Mouse (Mus musculus) spleen, postnatal 36 days (tissue): ENCODE measurements at regions not wholly inside any gene's neighbourhood (a gene's known extent, or its start where the extent isn't known, plus 50 kb on each side); places are given as distances from the start of the nearest gene placed in this dataset.

Experiments
- DNase-seq, 2 experiments: peaks; one replicate each; pipeline ENCODE4 v3.0.0; 2022; ENCODE audit warnings: low spot score in 2 of 2, mixed read lengths in 1 of 2

DNA sequence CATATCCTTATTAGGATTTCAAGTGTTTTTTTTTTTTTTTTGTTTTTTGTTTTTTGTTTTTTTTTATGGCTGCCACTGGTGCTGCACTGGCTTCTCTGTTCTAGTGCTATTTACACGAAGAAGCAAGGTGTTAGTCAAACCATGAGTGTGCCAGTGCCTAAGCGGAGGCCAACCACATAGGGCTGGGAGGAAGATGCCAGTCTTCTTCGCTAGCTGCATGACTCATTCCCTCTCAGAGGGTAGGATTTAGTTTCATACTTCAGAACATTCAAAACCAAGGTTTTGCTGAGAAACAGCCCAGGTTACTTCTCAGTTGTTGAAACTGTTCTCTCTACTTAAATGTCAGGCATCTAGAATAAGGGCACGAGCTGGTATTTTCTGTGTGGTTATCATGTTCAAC, 72.6 kb downstream of the Icos start:
- DNase-seq, result no peak

DNA sequence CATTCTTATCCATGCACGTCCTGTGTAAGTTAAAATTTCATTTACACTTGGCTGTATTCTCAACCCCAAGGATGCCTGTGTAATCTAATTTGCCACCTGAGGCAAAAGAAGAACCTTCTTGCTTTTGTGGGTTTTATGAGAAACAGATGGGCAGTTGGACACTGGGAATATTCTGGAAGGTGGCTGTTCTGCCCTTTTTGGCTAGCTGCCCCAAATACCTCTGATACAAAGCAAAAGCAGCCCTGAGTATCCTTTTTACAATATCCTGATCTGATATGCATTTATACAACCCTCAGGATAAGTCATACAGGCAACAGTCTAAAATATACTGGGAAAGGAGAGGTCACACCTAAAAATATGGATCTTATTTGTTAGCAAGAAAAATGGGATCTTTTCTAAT, 75.9 kb downstream of the Icos start:
- DNase-seq, result no peak

DNA sequence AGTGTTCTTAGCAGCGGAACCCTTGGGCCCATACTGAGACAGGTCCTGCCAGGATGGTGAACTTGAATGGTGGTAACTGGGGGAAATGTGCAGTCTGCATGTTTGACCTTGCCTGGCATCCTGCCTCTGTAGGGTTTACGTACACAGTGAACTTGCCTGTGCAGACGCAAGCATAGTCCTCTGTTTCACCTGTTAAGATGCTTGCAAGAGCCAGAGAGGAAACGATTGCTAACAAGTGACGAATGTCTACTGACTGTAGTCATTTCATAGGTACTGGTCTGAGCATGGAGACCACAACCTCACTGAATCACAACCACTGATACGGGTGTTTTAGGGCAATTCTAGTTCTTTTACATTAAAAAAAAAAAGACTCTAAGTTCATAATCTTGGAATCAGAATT, 76.7 kb downstream of the Icos start:
- DNase-seq, result no peak

DNA sequence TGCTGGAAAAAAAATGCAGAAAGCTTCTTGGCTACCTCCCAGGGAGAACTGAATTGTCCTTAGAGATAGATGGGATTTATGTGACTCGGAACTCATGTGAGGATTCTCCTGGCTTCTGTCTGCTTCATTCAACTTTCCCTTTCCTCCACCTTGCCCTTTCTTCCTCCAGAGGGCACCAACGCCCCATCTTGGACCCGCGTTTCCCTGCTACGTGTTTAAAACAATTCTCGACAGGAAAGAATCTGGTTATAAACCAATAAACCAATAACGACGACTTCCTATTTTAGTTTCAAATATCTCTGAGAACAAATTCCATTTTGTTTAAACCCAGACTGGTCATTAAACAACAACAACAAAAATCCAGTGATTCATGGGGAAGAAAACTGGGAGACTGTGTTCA, 77.4 kb downstream of the Icos start:
- DNase-seq, result peak; percentile 3 to 8

DNA sequence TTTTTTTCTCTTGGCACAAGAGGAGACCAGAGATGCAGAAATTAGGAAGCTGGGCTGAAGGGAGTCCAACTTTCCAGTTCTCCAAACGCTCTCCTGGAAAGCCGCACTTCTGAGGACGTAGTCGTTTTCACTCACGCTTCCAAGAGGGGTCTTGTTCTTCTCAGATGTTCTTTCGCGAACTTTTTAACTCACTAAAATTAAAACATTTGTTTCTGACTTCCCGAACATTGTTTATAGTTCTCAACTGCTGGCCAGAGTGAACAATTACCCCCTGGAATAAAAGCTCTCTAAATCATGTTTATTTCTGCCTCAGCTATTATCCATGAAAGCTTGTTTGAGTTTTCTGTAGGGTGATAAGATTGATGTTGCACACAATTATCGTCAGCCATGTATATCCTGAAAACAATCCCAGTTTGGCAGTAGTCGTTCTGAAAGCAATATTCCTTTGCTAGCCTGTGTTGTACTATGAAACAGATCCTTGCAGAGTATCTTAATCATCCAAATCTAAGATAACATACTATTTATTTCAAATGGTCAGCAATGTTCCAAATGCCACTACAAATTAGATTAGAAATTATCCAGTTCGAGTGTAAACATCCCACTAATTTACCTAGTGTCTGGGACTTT, 82.3 kb downstream of the Icos start:
- DNase-seq, result no peak

DNA sequence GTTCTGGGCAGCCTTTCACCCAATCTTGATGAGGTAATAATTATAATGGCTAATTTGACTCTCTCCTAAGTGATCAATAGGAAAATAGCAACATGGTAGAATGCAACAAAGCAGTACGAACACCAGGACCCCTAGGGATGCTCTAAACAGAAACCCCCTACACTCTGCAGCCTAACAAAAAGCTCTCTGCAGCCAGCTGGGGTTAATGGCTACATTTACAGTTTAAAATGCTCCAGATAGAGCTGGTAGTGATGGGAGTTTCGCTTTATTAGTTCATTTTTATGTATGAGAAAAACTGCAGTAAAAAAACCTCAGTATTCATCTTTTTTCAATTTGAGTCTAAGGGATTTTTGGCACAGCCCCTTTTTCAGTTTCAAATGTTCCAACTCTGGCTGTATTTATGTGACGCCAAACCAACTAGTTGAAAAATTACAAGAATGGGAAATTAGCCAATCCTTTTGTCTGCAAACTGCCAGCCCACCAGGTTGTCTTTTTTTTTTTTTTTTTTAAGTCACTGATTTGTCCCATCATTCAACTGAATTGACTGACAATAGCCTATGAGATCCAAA, 84.2 kb downstream of the Icos start:
- DNase-seq, result no peak

DNA sequence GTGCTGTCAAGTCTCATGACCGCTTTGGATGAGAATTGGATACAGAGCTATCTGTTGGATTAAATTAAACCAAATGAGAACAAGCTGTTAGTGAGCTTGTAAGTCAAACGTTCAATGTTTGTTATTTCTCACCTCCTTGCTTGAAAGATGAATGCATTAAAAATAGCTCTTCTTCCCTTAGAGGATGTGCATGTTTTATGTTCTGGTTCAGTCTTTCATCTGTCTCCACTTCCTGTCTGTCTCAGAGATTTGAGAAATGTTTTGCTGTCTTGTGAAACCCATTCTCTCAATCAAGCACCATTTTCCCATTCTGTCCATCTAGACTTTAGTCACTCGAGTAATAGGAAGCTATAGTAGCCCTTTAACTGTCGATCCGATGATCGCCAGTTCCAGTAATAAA, 90.4 kb downstream of the Icos start:
- DNase-seq, result no peak

DNA sequence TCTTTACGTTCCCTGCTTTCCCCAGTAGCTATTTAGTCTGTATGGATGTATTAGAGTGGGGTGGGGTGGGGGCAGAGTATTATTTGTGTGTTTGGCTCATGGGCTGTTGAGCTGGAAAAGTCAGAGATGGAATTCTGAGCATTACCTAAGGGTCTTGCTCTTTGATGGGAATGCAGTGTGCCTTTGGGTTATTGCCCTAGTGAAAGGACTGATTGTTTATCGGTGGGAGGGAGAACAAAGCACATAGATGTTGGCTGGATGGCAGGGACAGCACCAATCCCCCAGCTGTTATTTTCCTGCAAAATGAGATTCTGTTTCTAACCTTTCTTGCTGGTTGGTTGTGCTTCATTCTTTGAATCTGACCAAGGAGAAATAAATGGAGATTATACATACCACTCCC, 96.4 kb downstream of the Icos start:
- DNase-seq, result no peak

DNA sequence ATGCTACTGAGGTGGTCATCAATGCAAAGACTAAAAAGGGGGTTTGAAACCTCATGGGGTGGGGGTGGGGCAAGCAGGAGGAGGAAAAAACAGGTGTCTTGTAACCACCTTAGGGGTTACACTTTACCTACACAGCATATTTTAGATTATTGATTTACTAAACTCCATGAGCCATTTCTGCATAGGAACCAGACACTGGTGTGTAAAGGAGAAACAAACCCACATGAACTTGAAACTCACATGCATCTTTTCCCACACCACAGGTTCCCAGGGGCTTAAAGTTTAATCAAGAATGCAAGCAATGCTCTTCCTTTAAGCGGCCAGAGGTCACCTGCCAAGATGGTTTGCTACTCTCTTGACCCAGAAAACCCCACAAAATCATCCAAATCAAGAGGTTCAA, 97.6 kb downstream of the Icos start:
- no peak for DNase-seq

DNA sequence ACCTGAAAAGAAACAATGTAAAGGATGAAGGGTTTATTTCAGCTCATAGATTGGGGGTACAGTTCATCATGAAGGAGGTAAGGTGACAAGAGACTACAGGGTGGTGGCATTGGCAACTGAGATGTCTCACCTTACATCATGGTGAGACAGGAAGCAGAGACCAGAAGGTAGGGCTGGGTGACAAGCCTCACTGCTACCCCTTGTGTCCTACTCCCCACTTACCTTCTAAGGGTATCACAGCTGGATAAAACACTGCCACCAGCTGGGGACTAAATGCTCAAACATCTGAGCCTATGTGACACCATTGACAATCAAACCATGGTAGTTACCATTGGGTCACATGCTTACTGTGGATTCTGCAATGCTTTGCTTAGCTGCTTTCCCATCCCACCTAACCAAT, 107.0 kb downstream of the Icos start:
- no peak for DNase-seq

DNA sequence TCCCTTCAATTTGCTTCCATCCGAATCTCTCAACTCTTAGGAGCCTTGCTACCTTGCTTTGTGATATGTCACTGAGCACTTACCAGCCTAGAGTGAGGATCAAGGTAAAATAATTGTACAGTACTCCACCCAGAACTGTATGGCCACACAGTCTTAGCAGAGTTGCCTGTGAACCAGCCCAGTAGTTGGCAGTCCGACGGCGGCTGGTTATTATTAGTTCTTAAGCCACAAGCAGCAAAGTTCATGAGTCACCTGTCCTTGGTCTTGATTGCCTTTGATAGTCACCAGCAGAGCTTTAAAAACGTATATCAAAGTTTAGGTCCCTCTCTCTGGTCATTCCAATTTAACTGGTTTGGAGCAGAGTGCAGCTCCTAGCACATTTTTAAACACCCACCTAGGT, 109.1 kb downstream of the Icos start:
- DNase-seq, result no peak

DNA sequence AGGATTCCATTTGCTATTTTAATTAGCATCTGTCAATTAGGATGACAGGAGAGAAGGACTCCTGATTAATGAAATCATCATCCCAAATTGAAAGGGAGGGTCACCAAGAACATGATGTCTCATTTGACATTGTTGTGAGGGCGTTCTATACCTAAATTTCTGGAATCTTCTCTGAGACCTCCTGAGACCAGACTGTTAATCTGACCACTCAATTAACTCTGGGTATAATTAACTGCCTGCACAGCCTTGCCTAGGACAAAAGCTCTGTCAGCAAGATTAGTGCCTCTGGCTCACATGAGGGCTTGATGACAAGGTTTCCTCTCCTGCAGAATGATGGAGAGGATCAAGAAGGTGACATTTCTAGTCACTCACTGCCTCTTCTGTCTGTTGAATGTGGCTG, 113.1 kb downstream of the Icos start:
- no peak for DNase-seq

DNA sequence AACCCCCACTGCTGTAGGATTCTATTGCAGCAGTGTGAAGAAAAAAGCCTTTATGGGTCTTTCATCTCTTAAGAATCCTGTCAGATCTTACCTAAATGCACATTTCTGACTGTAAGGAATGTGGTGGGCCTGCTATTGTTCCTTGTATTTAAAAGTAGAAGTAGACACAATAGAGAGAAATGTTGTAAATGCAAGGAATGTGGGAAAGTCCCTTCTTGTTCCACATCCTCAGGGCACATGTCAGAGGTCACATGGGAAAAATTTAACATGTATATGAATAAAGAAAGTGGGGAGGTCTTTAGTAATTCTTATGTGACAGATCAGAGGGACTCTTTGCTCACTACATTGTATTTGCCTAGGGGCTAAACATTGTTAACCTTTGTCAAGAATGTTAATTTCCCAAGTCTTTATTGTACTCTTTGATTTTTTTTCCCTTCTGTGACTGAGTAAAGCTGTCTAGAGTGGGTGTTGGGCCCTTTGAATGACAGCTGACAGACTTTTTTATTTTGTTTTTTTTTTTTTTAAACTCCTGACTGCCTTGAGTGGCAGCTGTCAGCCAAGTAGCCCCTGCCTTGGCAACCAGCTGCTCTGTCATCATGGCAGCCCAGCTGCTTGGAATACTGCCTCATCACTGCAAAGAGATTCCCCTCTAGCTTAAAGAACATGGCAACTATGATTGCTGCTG, 117.9 kb downstream of the Icos start:
- no peak for DNase-seq

DNA sequence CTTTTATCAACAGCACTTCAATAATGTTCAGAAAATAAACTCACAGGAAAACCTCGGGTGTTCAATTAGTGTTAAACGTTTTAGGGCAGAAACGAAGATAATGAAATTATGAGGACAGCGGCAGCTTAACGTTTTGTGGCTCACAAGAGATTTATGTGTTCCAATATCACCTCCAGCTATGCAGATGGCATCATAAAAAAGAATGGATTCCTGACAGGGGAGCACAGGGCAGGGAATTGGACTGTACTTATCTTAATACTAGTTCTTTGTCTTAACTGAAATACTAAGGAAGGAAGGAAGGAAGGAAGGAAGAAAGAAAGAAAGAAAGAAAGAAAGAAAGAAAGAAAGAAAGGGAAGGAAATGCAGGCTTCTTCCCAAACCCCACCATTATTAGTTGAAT, 121.6 kb downstream of the Icos start:
- no peak for DNase-seq

DNA sequence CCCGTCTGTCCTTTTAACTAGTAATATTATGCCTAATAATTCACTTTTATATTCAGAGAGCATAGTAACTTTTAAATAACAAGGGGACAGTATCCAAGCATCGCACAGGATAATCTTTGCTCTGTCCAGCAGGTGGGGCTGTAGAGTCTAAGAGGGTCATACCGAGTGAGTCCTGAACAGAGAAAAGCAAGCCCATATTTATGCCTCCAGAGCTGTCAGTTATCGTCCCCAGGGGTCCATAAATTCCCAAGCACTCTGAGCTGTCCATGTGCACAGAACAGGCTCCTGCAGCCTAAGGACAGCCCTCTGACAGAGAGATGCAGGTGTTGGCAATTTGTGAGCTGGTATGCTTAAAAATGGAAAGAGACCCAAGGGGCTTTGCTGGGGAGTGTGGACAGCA, 124.0 kb downstream of the Icos start:
- peak; percentile 4 to 11 for DNase-seq

DNA sequence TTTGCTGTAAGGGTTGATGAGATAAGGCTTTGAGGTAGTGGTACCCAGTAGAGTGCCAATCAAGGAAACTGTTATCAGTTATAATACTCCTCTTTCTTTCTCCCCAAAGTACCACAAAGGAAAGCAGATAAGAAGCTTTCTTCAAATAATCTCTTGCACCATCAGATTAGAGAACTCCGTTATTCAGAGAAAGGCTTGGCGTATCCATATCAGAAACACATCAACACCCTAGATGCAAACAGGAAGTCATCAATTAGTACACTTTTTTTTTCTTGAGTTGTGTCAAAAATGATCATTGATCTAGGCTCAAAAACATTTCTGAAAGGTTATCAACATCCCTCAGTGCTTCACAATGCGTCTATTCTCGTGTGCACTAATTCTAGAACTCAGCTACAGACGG, 124.6 kb downstream of the Icos start:
- DNase-seq, result no peak

DNA sequence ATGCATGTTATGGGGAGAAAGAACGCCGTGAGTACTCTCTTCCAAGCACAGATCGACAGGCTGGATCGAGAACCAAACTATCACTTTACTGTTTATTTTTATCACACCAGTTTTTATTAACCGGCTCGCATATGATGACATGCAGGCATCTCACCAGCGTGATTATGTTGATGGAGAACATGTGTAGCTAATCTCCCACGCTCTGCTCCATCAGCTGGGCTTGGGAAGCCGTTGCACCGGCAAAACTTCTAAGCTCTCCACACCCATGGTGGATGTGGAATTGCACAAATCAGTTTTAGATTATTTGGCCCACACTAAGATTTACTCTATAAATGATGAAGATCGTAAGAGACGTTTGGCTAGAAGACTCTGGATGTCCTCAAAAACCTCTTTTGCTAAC, 125.9 kb downstream of the Icos start:
- DNase-seq, result no peak

DNA sequence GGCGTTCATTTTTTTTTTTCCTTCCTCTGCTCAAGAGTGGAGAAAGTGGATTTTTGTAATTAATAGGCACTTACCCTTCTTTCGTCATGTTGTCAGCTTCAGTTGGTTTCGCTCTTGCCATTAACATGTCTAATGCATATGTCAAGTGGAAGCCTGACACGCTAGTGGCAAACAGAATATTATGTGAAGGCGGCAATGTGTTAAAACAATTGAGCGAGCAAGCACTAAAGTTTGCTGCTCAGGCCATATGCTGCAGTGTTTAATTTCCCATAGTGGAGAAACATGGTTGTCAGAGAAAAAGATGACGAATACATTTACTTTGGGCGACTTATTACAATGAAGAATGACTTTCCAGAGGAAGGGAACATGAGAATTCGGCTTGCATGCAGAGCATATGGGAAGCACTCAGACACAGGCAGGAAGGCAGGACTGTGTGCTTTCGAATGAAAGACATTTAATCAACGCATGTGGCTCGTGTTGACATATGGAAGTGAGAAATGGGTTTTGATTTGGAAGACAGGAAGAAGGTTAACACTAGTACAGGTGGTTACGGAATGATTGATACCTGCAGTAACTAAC, 134.1 kb downstream of the Icos start:
- DNase-seq, result no peak

DNA sequence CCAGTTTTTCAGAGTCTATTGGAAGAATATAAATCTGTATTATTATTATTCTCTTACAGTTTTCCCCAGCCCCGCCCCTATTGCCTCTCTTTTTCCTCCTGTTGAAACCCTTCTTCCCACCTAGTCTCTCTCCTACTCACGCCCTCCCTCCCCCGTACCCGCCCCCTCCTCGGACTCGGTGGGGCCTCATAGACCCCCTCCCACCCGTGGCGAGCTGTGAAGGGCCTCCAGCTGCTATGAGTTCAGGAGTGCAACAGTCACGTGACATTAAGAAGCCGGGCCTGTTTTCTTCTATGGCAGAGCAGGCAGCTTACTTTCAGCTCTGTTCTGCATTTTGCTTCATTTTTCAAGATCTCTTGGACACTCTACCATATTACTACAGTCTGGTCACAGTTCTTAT, 139.8 kb downstream of the Icos start:
- DNase-seq, result no peak

DNA sequence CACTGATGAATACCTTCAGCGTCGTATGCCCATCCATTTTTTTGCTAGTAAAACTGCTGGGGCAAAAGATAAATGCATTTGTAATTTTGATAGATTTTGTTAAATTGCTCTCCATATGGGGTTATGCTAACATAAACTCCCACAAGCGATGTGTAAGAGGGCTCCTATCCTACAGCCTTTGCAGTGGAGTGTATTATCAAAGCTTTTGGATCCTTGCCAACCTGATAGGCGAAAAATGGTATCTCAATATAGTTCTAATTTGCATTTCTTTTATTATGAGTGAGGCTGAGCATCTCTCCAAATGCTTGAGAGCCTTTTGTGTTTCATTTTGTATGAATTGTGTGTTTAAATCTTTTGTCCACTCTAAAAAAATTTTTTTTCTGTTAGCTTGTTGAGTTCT, 140.3 kb downstream of the Icos start:
- no peak for DNase-seq

DNA sequence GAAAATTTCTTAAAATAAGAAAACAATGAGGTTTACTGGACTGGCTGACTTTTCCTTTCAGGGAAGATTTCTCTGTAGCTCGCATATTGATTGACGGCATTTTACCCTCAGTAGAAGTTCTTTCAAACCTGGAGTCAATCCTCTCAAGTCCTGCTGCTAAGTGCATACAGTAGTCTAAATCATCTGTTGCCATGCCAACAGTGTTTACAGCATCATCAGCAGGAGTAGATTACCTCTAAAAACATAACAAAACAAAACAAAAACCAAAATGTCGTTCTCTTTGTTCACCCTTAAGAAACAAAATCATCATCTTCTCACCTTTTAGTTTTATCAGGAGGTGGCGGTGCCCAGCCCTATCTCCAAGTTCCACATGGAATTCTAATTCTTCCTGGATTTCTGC, 143.8 kb downstream of the Icos start:
- no peak for DNase-seq

DNA sequence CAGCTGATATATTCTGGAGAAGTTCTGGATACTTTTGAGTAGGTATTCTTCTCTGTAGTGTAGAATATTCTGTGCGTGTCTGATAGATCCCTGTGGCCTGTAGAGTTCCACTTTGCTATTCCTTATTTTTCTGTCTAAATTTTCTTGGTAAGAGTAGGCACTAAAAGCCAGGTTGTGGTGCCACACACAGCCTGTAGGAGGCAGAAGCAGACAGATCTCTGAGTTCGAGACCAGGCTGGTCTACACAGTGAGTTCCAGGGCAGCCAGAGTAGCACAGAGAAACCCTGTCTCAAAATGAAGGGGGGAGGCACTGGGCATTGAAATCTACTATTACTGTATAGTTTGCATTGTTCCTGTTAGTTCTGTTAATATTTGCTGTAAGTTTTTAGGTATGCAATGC, 147.4 kb downstream of the Icos start:
- no peak for DNase-seq
